Mouse (Mus musculus) liver, embryonic 14.5 days (tissue): Measurements from ENCODE around the gene Arrdc2. TPM values are rescaled to one million over a fixed set of nuclear protein-coding genes. Genes with fewer than 3 reads are reported as not detected.

ENCODE experiments used
- ATAC-seq: fragments of 200-750 bp; cut with Nextera tagmentation; 2 replicates; pipeline ENCODE4 v1.8.0; 2017; ENCODE audit warnings: moderate number of reproducible peaks, mild to moderate bottlenecking, moderate library complexity; ENCODE audit not compliant: insufficient read depth
- DNase-seq, 3 experiments: peaks; one replicate each; pipeline ENCODE4 v3.0.0-alpha.2; 2012 to 2013; ENCODE audit warnings: low read depth in 3 of 3, low spot score in 3 of 3
- H3K27ac ChIP-seq: fragments of 300-500 bp; sonication (generic); 2 replicates; pipeline ENCODE4 v1.5.1; 2014; ENCODE audit warnings: moderate library complexity, mild to moderate bottlenecking, control low read depth, inconsistent platforms
- H3K27me3 ChIP-seq: fragments of 300-500 bp; sonication (generic); 2 replicates; pipeline ENCODE4 v1.6.1; 2014; ENCODE audit warnings: mild to moderate bottlenecking, low read length, moderate library complexity; ENCODE audit not compliant: control insufficient read depth, insufficient read depth
- H3K36me3 ChIP-seq: fragments of 300-500 bp; sonication (generic); replicated peaks from 2 replicates; pipeline ENCODE4 v1.6.1; 2014; ENCODE audit warnings: low read depth; ENCODE audit not compliant: control insufficient read depth, insufficient read depth
- H3K4me1 ChIP-seq, 2 experiments: fragments of 200-500 bp in 1 of 2; fragments of 300-500 bp in 1 of 2; sonication (generic) in 1 of 2; replicated peaks; 2 replicates each; pipeline ENCODE4 v1.6.1; 2012 to 2014; ENCODE audit warnings: antibody characterized with exemption in 1 of 2, inconsistent platforms in 1 of 2, low read length in 1 of 2; ENCODE audit not compliant: control insufficient read depth in 2 of 2, insufficient read depth in 2 of 2
- H3K4me2 ChIP-seq: fragments of 300-500 bp; sonication (generic); 2 replicates; pipeline ENCODE4 v1.6.1; 2014; ENCODE audit warnings: low read depth, mild to moderate bottlenecking, control low read depth, moderate library complexity
- H3K4me3 ChIP-seq, 2 experiments: fragments of 200-500 bp in 1 of 2; fragments of 300-500 bp in 1 of 2; sonication (generic) in 1 of 2; 2 replicates each; pipeline ENCODE4 v1.5.1; 2012 to 2014; ENCODE audit warnings: low read depth in 2 of 2, low read length in 2 of 2, mild to moderate bottlenecking in 2 of 2, control low read depth in 1 of 2, inconsistent platforms in 1 of 2, moderate library complexity in 1 of 2; ENCODE audit not compliant: insufficient read depth in 1 of 2
- H3K9ac ChIP-seq: fragments of 300-500 bp; sonication (generic); replicated peaks from 2 replicates; pipeline ENCODE4 v1.6.1; 2014; ENCODE audit warnings: mild to moderate bottlenecking, control low read depth, moderate library complexity
- H3K9me3 ChIP-seq: fragments of 300-500 bp; sonication (generic); 2 replicates; pipeline ENCODE4 v1.6.1; 2016; ENCODE audit warnings: low read length, mixed read lengths; ENCODE audit not compliant: control insufficient read depth
- CTCF ChIP-seq: IDR thresholded peaks from 2 replicates; pipeline ENCODE4 v1.5.1; 2016; ENCODE audit warnings: antibody characterized with exemption, low read depth, control low read depth
- EP300 ChIP-seq: IDR thresholded peaks from 2 replicates; pipeline ENCODE4 v1.6.1; 2016; ENCODE audit warnings: antibody characterized with exemption, low read depth
- WGBS: fragments of 180-500 bp; shearing (Covaris S2); extraction: QIAGEN DNeasy Blood & Tissue Kit; methylation state at CpG from one replicate; pipeline ENCODE4 v1.1.7; 2014; ENCODE audit not compliant: insufficient replicate concordance; 5-methylcytosine and 5-hydroxymethylcytosine counted together
- polyA plus RNA-seq, 2 experiments: library from polyadenylated mRNA; depleted of rRNA in 1 of 2; stranded (reverse) in 1 of 2; unstranded in 1 of 2; fragments of >200 nt; fragmentation: Nextera tagmentation in 1 of 2; extraction: Ambion mirVana in 1 of 2; gene quantifications; 2 replicates each; pipeline versions ENCODE4 v1.2.1 to v1.2.3; 2012 to 2014

Arrdc2 gene
- polyA plus RNA-seq, 2 experiments = 9.5 to 33.9 TPM

DNA sequence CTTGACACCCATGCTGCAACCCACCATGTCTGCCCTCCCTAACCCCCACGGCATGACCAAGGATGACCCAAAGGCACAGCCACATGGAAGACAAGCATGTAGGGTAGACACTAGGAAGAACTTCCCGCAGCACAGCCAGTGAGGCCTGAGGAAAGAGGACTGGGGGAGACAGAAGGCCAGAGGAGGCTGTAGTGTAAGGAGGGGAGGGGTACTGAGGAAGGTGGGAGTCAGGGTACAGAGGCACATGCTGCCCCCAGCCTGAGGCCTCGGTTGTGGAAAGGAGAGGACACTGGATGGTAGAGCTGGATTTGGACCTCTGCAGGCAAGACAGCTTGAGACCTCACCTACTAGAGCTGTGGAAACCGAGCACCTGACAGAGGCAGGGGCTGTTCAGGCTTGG is 11.4 kb upstream of the Arrdc2 start:
- H3K27me3 ChIP-seq = no peaks in the 10 kb centered on the region
- no peaks in the 10 kb centered on the region for H3K9me3 ChIP-seq
- no peak for TF ChIP-seq EP300
- TF ChIP-seq CTCF = no peak

DNA sequence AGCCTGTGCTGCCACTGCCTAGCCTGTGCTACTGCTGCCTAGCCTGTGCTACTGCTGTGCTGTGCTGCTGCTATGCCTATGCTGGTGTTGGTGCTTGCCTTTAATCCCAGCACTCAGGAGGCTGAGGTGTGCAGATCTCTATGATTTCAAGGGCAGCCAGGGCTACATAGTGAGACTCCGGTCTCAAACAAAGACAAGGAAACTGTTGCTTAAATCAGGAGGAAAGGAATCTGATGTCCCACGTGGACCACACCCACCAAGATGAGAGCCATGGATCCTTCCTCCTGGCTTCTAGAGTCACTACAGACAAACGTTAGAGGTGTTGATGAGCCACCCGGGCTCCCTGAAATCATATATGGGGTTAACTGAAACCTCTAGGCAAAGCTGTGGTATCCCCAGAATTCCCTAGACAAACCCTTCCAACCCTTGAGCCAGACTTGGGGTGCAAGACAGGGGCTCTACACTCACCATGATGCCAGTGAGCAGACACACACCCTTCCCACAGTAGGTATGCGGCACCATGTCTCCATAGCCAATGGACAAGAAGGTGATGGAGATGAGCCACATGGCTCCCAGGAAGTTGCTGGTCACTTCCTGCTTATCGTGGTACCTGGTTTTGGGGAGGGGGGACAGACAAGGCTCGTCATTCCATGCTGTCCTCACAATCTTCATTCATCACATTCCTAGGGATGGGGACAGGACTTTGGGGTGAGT is 10.8 kb upstream of the Arrdc2 start:
- peaks cover 6% of the 10 kb centered on the region in 2 experiments for H3K4me1 ChIP-seq
- 55% methylated on average over 7 of the region's 7 CpGs for WGBS
- ATAC-seq = no peak
- no peaks in the 10 kb centered on the region for H3K27me3 ChIP-seq
- H3K4me2 ChIP-seq = no peak overlapping the region
- TF ChIP-seq EP300 (no peak), CTCF (no peak)
- H3K27ac ChIP-seq = no peak overlapping the region
- no peak for DNase-seq
- no peaks in the 10 kb centered on the region for H3K36me3 ChIP-seq
- no peak overlapping the region for H3K4me3 ChIP-seq
- no peak overlapping the region for H3K9ac ChIP-seq
- H3K9me3 ChIP-seq = no peaks in the 10 kb centered on the region

More for the DNA sequence above, 11.4 kb upstream of the Arrdc2 start:
- no peak overlapping the region for H3K4me3 ChIP-seq
- no peak overlapping the region for H3K27ac ChIP-seq
- no peak overlapping the region for H3K9ac ChIP-seq
- WGBS = 71% methylated on average over 4 of the region's 4 CpGs
- peaks cover 6% of the 10 kb centered on the region in 2 experiments for H3K4me1 ChIP-seq
- ATAC-seq (no peak), DNase-seq (no peak)
- H3K36me3 ChIP-seq = no peaks in the 10 kb centered on the region
- no peak overlapping the region for H3K4me2 ChIP-seq

DNA sequence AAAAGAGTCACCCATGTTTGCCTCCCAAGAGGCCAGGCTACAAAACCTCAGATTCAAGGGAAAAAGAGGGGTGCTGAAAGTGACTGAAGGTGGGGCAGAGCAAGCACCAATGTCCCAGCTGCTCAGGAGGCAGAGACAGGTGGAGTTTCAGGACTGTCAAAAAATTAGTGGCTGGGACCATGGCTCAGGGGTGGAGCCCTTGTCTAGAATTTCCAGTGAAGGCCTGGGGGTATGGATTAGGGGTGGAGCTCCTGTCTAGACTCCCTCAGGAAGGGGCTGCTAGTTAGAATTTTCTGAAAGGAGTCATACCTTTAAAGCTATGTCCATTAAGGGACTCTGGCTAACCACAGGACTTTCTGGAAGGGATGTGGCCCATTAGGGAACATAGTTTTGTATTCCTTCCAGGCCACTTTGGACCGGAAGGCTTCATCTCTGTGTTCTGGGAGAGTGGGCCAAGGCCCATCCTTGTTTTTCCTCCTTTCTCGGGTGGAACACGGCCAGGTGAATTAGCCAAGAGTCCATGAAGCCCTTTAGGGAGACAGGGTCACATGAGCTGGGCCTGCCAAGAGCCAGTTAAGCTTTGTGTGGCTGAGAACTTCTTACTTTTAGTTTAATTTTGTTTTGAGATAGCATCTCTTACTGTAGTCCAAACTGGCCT is 9.9 kb upstream of the Arrdc2 start:
- no peaks in the 10 kb centered on the region for H3K27me3 ChIP-seq
- 64% methylated on average over 3 of the region's 3 CpGs for WGBS
- H3K4me3 ChIP-seq = no peak overlapping the region

DNA sequence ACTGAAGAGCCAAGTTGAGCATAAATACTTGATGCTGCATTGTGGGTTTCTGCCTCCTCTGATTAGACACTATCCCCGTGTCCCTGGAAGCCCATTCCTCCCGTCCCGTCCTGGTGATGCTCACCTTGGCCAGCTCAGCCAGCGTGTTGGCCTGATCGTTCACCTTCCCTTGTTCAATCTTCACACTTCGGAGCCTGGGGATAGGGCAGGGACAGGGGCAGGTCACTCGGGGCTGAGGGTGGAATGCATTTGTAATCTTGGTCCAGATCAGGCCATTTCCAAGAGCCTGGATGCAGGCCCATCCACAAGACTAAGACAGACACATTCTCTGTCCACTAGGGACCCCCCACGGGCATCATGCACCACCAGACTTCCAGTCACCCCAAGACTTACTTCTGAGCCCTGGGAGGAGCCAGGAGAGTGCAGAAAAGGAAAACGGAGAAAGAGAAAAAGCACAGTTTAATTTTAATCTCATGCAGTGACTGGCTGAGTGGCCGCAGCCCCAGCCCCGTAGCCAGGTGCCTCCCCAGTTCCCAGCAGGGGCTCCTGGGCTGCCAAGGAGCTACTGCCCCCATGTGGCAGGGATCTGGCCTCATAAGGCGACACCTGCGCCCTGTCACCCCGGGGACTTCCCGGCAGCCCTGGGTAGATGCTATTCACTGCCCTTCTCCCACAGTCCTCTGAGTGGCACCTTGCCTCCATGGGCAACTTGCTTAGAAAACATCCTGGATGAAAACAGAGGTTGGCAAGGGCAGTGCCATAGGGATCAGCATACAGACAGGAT is 7.0 kb upstream of the Arrdc2 start:
- DNase-seq = no peak
- H3K9me3 ChIP-seq = no peaks in the 10 kb centered on the region
- no peak overlapping the region for H3K27ac ChIP-seq
- H3K4me2 ChIP-seq = no peak overlapping the region
- peaks cover 35 to 37% of the 10 kb centered on the region in 2 experiments for H3K4me1 ChIP-seq
- no peak for TF ChIP-seq EP300
- TF ChIP-seq CTCF = peak; percentile 74
- 0 out of 2 replicates have a peak overlapping the region, but pooled peaks have one; percentile 3 for H3K9ac ChIP-seq
- no peak for ATAC-seq
- no peaks in the 10 kb centered on the region for H3K36me3 ChIP-seq
- H3K27me3 ChIP-seq = no peaks in the 10 kb centered on the region
- H3K4me3 ChIP-seq = no peak overlapping the region
- 44% methylated on average over 15 of the region's 15 CpGs for WGBS

More for the DNA sequence above, 9.9 kb upstream of the Arrdc2 start:
- TF ChIP-seq CTCF (no peak), EP300 (no peak)
- Histone ChIP-seq H3K27ac (no peak overlapping the region), H3K4me2 (no peak overlapping the region), H3K9me3 (no peaks in the 10 kb centered on the region), H3K36me3 (no peaks in the 10 kb centered on the region), H3K4me1 (peaks cover 14% of the 10 kb centered on the region in 2 experiments), H3K9ac (no peak overlapping the region)
- no peak for ATAC-seq
- no peak for DNase-seq

DNA sequence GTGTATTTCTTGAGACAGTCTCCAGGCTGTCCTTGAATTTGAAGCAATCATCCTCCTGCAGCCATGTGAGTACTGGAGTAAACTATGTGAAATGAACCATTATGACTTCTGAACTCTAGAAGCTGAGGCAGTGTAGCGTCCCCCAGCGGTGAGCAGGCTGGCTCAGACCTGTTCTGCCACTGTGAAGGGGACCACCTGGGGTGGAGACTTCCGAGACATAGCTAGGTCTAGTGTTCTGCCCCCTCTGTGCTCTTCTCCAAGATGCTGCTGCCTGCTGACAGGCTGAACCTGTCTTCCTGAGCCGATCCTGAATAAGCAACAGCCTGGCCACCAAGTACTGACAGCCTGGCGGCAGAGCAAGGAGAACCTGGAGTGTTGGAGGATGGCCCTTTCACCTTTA is 5.6 kb upstream of the Arrdc2 start:
- WGBS = 43% methylated on average over 5 of the region's 5 CpGs
- TF ChIP-seq CTCF (no peak), EP300 (no peak)
- H3K4me3 ChIP-seq = no peak overlapping the region
- H3K4me2 ChIP-seq = no peak overlapping the region; the same call in 1 of the 2 replicates
- ATAC-seq = no peak
- H3K4me1 ChIP-seq = peaks cover 41 to 46% of the 10 kb centered on the region in 2 experiments
- peak overlapping the region; percentile 99 for H3K27ac ChIP-seq
- H3K36me3 ChIP-seq = no peaks in the 10 kb centered on the region
- no peaks in the 10 kb centered on the region for H3K27me3 ChIP-seq
- H3K9ac ChIP-seq = peak overlapping the region; percentile 6
- no peak for DNase-seq
- no peaks in the 10 kb centered on the region for H3K9me3 ChIP-seq
